28 mouse cellular contexts compared by ENCODE assay signal in genomic region chr6:24407743-24408142, GRCm38 (mm10).
DNase-seq lines count a peak whose midpoint lies in the region; ATAC-seq and TF ChIP-seq lines count a peak whose summit lies in the region.
"Had no signal": no experiment of that assay in that cellular context is flagged by ENCODE, and none has a peak within 500 bp of the region (broad histone marks: within the 10 kb centered on the region; RNA-seq: fewer than 3 reads in every experiment).

No protein-coding gene starts in this region.

- H3K36me3 ChIP-seq in embryonic facial prominence, embryonic 14.5 days (ENCODE audit: control insufficient read depth, insufficient read depth, low read length): no peaks in the 10 kb centered on the region
- H3K36me3 ChIP-seq in embryonic facial prominence, embryonic 10.5 days (replicated peaks): no peaks in the 10 kb centered on the region
- H3K36me3 ChIP-seq in kidney, postnatal 0 days (ENCODE audit: insufficient read depth, low read length): no peaks in the 10 kb centered on the region
- no peaks in the 10 kb centered on the region for H3K36me3 ChIP-seq in forebrain, embryonic 13.5 days (ENCODE audit: poor library complexity, severe bottlenecking)
- H3K36me3 ChIP-seq: embryonic facial prominence, embryonic 12.5 days; forebrain, embryonic 12.5 days; G1E; heart, embryonic 12.5 days; heart, embryonic 15.5 days; hindbrain, embryonic 10.5 days; hindbrain, embryonic 13.5 days had no signal

- no peaks in the 10 kb centered on the region for H3K4me1 ChIP-seq in embryonic facial prominence, embryonic 14.5 days (ENCODE audit: control insufficient read depth, insufficient read depth, low read length)
- no peaks in the 10 kb centered on the region for H3K4me1 ChIP-seq in embryonic facial prominence, embryonic 10.5 days
- H3K4me1 ChIP-seq in kidney, postnatal 0 days (replicated peaks; ENCODE audit: insufficient read depth, low read length): no peaks in the 10 kb centered on the region
- peaks cover 3% of the 10 kb centered on the region for H3K4me1 ChIP-seq in forebrain, embryonic 13.5 days
- H3K4me1 ChIP-seq: embryonic facial prominence, embryonic 12.5 days; forebrain, embryonic 12.5 days; heart, embryonic 12.5 days; heart, embryonic 15.5 days had no signal

- no peak for ATAC-seq in embryonic facial prominence, embryonic 14.5 days (ENCODE audit: low read depth)
- no peak for ATAC-seq in kidney, postnatal 0 days (replicated peaks; ENCODE audit: low FRiP score, low read depth)
- ATAC-seq in forebrain, embryonic 13.5 days: no peak
- ATAC-seq: Patski had no signal

- no peaks in the 10 kb centered on the region for H3K27me3 ChIP-seq in embryonic facial prominence, embryonic 14.5 days (replicated peaks; ENCODE audit: control insufficient read depth, insufficient read depth, low read length)
- H3K27me3 ChIP-seq in embryonic facial prominence, embryonic 10.5 days (replicated peaks; ENCODE audit: low read depth, poor library complexity, severe bottlenecking): no peaks in the 10 kb centered on the region
- no peaks in the 10 kb centered on the region for H3K27me3 ChIP-seq in kidney, postnatal 0 days (ENCODE audit: insufficient read depth, low read length)
- H3K27me3 ChIP-seq in forebrain, embryonic 13.5 days: no peaks in the 10 kb centered on the region
- H3K27me3 ChIP-seq: CH12.LX; embryonic facial prominence, embryonic 12.5 days; forebrain, embryonic 12.5 days; heart, embryonic 12.5 days; heart, embryonic 15.5 days; hindbrain, embryonic 13.5 days; Patski had no signal

- WGBS in embryonic facial prominence, embryonic 14.5 days: 60% methylated on average over 3 of the region's 3 CpGs
- WGBS in embryonic facial prominence, embryonic 10.5 days: 68% methylated on average over 3 of the region's 3 CpGs
- WGBS in kidney, postnatal 0 days: 41% methylated on average over 3 of the region's 3 CpGs
- WGBS in forebrain, embryonic 13.5 days: 72% methylated on average over 3 of the region's 3 CpGs

- no peak overlapping the region for H3K4me3 ChIP-seq in embryonic facial prominence, embryonic 14.5 days (ENCODE audit: low read depth, low read length)
- H3K4me3 ChIP-seq in embryonic facial prominence, embryonic 10.5 days: no peak overlapping the region
- no peak overlapping the region for H3K4me3 ChIP-seq in kidney, postnatal 0 days (replicated peaks; ENCODE audit: low read depth, low read length)
- H3K4me3 ChIP-seq in forebrain, embryonic 13.5 days: no peak overlapping the region
- H3K4me3 ChIP-seq: embryonic facial prominence, embryonic 12.5 days; erythroblast, embryonic 14.5 days; forebrain, embryonic 12.5 days; heart, embryonic 12.5 days; heart, embryonic 15.5 days; hindbrain, embryonic 10.5 days; hindbrain, embryonic 13.5 days had no signal

- H3K9me3 ChIP-seq in embryonic facial prominence, embryonic 14.5 days (ENCODE audit: control insufficient read depth, low read length): no peaks in the 10 kb centered on the region
- H3K9me3 ChIP-seq in embryonic facial prominence, embryonic 10.5 days: no peaks in the 10 kb centered on the region
- H3K9me3 ChIP-seq in kidney, postnatal 0 days (replicated peaks; ENCODE audit: low read length): no peaks in the 10 kb centered on the region
- no peaks in the 10 kb centered on the region for H3K9me3 ChIP-seq in forebrain, embryonic 13.5 days (replicated peaks)
- H3K9me3 ChIP-seq: embryonic facial prominence, embryonic 12.5 days; forebrain, embryonic 12.5 days; G1E; heart, embryonic 12.5 days; heart, embryonic 15.5 days; hindbrain, embryonic 10.5 days; hindbrain, embryonic 13.5 days had no signal

- no peak overlapping the region for H3K27ac ChIP-seq in embryonic facial prominence, embryonic 14.5 days (replicated peaks; ENCODE audit: low read depth, low read length)
- H3K27ac ChIP-seq in embryonic facial prominence, embryonic 10.5 days (replicated peaks): no peak overlapping the region
- no peak overlapping the region for H3K27ac ChIP-seq in kidney, postnatal 0 days
- H3K27ac ChIP-seq in forebrain, embryonic 13.5 days: no peak overlapping the region
- H3K27ac ChIP-seq: embryonic facial prominence, embryonic 12.5 days; forebrain, embryonic 12.5 days; heart, embryonic 15.5 days; hindbrain, embryonic 10.5 days; hindbrain, embryonic 13.5 days had no signal

- TF ChIP-seq CTCF in kidney, postnatal 0 days (IDR thresholded peaks at IDR 0.05; ENCODE audit: low read depth): no peak

- no peak overlapping the region for H3K9ac ChIP-seq in embryonic facial prominence, embryonic 14.5 days (ENCODE audit: low read depth, low read length)
- H3K9ac ChIP-seq in kidney, postnatal 0 days (ENCODE audit: low read depth, low read length): no peak overlapping the region
- no peak overlapping the region for H3K9ac ChIP-seq in forebrain, embryonic 13.5 days
- H3K9ac ChIP-seq: embryonic facial prominence, embryonic 12.5 days; forebrain, embryonic 12.5 days; heart, embryonic 12.5 days; heart, embryonic 15.5 days; hindbrain, embryonic 13.5 days had no signal

- no peak overlapping the region for H3K4me2 ChIP-seq in embryonic facial prominence, embryonic 14.5 days (ENCODE audit: low read depth, low read length)
- H3K4me2 ChIP-seq in kidney, postnatal 0 days (ENCODE audit: low read length): no peak overlapping the region
- no peak overlapping the region for H3K4me2 ChIP-seq in forebrain, embryonic 13.5 days
- H3K4me2 ChIP-seq: embryonic facial prominence, embryonic 12.5 days; forebrain, embryonic 12.5 days; heart, embryonic 12.5 days; heart, embryonic 15.5 days; hindbrain, embryonic 13.5 days had no signal

- DNase-seq in embryonic facial prominence, embryonic 14.5 days (ENCODE audit: low spot score): peak; percentile 3
- no peak for DNase-seq in embryonic facial prominence, embryonic 10.5 days (ENCODE audit: low spot score)
- DNase-seq in kidney, postnatal 0 days (ENCODE audit: low spot score): peak; percentile 2
- no peak for DNase-seq in kidney, adult 9 months
- DNase-seq in right cerebral cortex, adult 18-20 months: peak; percentile 32
- no peak for DNase-seq in right cerebral cortex, postnatal 14 days
- DNase-seq: adrenal gland, postnatal 10 days; adrenal gland, postnatal 36 days; B cell, adult 2 months; cerebellum, adult 11 months; cerebellum, adult 2 months; cerebellum, adult 9-11 months; cerebellum, postnatal 25 days; embryo, embryonic 11 days; gastrocnemius, postnatal 25 days; heart, adult 18-20 months; heart, postnatal 36 days had no signal

Comparison
In these comparisons a context has a peak if more than half of its experiments do, and no peak if none do; other contexts are left out.
1. DNase-seq: peak in embryonic facial prominence, embryonic 14.5 days (single experiment), kidney, postnatal 0 days (single experiment) and right cerebral cortex, adult 18-20 months (single experiment); none in embryonic facial prominence, embryonic 10.5 days (single experiment), kidney, adult 9 months (single experiment) and right cerebral cortex, postnatal 14 days (single experiment).